Mouse (Mus musculus) adrenal gland, postnatal 4 days (tissue): ENCODE data around the gene Higd1a. TPM values are rescaled to one million over a fixed set of nuclear protein-coding genes. Genes with fewer than 3 reads are reported as not detected.

Experiments used
- DNase-seq, 2 experiments: peaks; one replicate each; pipeline ENCODE4 v3.0.0; 2021 to 2022; ENCODE audit warnings: low spot score in 2 of 2, mixed read lengths in 2 of 2
- long read RNA-seq, 2 experiments: library from polyadenylated mRNA; stranded (forward); transcript quantifications; one replicate each; pipeline ENCODE4 v2.0.0; 2021
- total RNA-seq, 2 experiments: library from RNA; stranded (reverse); gene quantifications; 2 replicates each; pipeline ENCODE4 v1.2.3; 2021

Gene Higd1a
- 10 to 100 TPM; 63.8 to 68.9 TPM for total RNA-seq
- long read RNA-seq, experiment 1, transcript Higd1a-201 (4 exons, 2,232 nt), result major isoform, 121 of 135 reads
- long read RNA-seq, experiment 1, partial matches to known transcripts, result 0 of 135 reads
- long read RNA-seq, experiment 1, other reads (novel, unspliced or antisense), result 13 of 135 reads
- long read RNA-seq, experiment 2, transcript Higd1a-201 (4 exons, 2,232 nt), result major isoform, 120 of 139 reads
- long read RNA-seq, experiment 2, partial matches to known transcripts, result 1 of 139 reads
- long read RNA-seq, experiment 2, other reads (novel, unspliced or antisense), result 16 of 139 reads

- no peak for DNase-seq
Measured at GRCm38 (mm10) chr9:121858153-121858488, at the start of gene Higd1a. TSS of gene Higd1a (minus strand) at chr9:121858362.

GRCm38 (mm10) chr9:121907356-121908070 lies 49.4 kb upstream of the Higd1a start:
- DNase-seq, result no peak

GRCm38 (mm10) chr9:121906456-121906855 lies 48.3 kb upstream of the Higd1a start:
- no peak for DNase-seq

GRCm38 (mm10) chr9:121905556-121906185 lies 47.5 kb upstream of the Higd1a start:
- DNase-seq, result no peak

- no peak for DNase-seq
Measured at GRCm38 (mm10) chr9:121904946-121905345, 46.8 kb upstream of the Higd1a start.

GRCm38 (mm10) chr9:121904319-121904718 lies 46.2 kb upstream of the Higd1a start:
- DNase-seq, result no peak

GRCm38 (mm10) chr9:121903476-121904305 lies 45.5 kb upstream of the Higd1a start:
- DNase-seq, result no peak

GRCm38 (mm10) chr9:121901710-121902700 lies 43.8 kb upstream of the Higd1a start:
- no peak for DNase-seq

- no peak for DNase-seq
Measured at GRCm38 (mm10) chr9:121900282-121900855, 42.2 kb upstream of the Higd1a start.

- no peak for DNase-seq
Measured at GRCm38 (mm10) chr9:121899306-121899705, 41.1 kb upstream of the Higd1a start.

- no peak for DNase-seq
Measured at GRCm38 (mm10) chr9:121898245-121898644, 40.1 kb upstream of the Higd1a start, which contains the start of gene Ackr2. TSS of gene Ackr2 (plus strand) at chr9:121898355.

GRCm38 (mm10) chr9:121896820-121897219 lies 38.7 kb upstream of the Higd1a start:
- DNase-seq, result no peak

GRCm38 (mm10) chr9:121895392-121895993 lies 37.3 kb upstream of the Higd1a start:
- no peak for DNase-seq

- no peak for DNase-seq
Measured at GRCm38 (mm10) chr9:121894447-121894846, 36.3 kb upstream of the Higd1a start.

- DNase-seq, result no peak
Measured at GRCm38 (mm10) chr9:121892057-121892687, 34.0 kb upstream of the Higd1a start.

- DNase-seq, result no peak
Measured at GRCm38 (mm10) chr9:121891301-121891700, 33.1 kb upstream of the Higd1a start.

GRCm38 (mm10) chr9:121890441-121890941 lies 32.3 kb upstream of the Higd1a start:
- peak; percentile 39 to 57 for DNase-seq

- DNase-seq, result no peak
Measured at GRCm38 (mm10) chr9:121889927-121890440, 31.8 kb upstream of the Higd1a start.
